Mouse (Mus musculus) adrenal gland, postnatal 36 days (tissue): Measurements from ENCODE around the gene Lrrc3c. TPM values are rescaled to one million over a fixed set of nuclear protein-coding genes. Genes with fewer than 3 reads are reported as not detected.

Source experiments
- DNase-seq, 2 experiments: peaks; one replicate each; pipeline ENCODE4 v3.0.0; 2021; ENCODE audit warnings: mixed read lengths in 1 of 2
- long read RNA-seq, 2 experiments: library from polyadenylated mRNA; stranded (forward); transcript quantifications; one replicate each; pipeline ENCODE4 v2.0.0; 2021; ENCODE audit warnings: borderline sequencing depth in 2 of 2
- total RNA-seq, 2 experiments: library from RNA; stranded (reverse); gene quantifications; 2 replicates each; pipeline ENCODE4 v1.2.3; 2021

Gene Lrrc3c
- not detected for total RNA-seq
- long read RNA-seq, experiment 1, result 0 reads
- long read RNA-seq, experiment 2, result 0 reads

- no peak for DNase-seq
Measured at GRCm38 (mm10) chr11:98597991-98598390, at the start of gene Lrrc3c. TSS of gene Lrrc3c (plus strand) at chr11:98598291.

- no peak for DNase-seq
Measured at GRCm38 (mm10) chr11:98549363-98549762, 48.7 kb upstream of the Lrrc3c start.

DNA sequence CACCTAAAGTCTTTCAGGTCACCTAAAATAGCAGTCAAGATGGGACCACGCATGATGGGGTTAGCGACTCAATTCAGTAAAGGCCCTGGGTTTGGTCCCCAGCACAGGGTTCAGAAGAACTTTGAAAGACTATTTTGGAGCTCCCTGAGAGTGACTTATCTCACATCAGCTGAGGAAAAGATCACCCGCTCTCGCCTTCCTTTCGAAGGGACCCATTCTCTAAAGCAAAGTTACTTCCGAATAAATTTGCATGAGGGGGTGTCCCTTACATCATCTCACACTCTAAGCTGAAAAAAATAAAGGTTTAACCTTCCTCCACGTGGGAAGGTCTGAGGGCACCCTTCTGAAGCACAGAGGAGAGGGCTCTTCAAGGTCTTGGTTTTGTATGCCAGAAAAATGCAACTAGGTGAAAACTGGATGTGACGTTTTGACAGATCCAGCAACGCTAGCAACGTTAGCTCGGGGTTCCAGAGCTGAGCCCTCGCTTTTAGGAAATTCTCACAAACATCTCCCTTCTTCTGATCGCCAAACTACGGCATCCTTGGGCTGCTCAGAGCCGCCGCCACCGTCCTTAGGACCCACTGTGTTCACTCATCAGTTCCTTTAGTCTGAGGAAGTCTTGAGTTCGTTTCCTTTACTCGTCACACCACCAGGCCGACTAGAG lies 47.6 kb upstream of the Lrrc3c start:
- no peak for DNase-seq

DNA sequence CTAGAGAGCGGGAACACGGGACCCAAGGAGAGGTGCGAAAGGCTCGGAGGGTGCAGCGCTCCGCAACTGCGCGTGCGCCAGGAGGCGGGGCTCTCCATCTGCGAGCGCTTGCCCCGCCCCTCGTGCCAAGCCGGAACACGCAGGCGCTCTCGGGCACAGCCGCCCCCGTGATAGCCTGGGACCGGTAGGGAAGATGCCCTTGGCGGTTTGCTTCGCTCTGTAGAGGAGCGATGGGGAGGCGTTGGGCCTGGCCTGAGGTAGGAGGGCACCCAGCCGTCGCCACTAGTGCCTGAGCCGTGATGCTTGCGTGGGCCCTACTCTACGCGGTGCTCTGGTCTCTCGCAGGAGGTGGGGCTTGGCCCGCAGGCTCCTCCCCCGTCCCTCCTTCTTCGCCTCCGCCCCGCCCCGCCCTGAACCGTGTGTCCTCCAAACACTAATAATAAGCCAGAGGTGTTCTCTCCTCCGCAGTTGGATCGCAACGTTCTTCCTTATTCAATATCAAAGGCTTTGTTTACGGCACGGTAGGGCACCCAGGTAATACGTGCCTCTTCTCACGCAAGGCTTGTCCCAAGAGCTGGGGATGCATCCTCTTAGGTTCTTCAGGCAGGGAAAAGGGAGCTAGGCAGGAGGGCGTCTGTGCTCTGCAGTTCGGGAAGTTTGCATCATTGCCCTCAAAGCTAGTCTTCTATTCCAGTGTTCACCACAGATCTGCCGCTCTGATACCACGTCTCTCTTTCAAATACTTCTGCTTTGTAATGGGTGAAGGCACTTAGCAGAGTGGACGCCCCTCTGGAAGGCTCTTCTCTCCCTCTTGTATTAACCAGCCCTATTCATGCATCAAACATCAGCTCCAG lies 46.9 kb upstream of the Lrrc3c start, which contains the start of gene Zpbp2:
TSS of gene Zpbp2 (plus strand) at position 123 of the 854 bp plus-strand sequence.
- peak; percentile 93 to 96 for DNase-seq

DNA sequence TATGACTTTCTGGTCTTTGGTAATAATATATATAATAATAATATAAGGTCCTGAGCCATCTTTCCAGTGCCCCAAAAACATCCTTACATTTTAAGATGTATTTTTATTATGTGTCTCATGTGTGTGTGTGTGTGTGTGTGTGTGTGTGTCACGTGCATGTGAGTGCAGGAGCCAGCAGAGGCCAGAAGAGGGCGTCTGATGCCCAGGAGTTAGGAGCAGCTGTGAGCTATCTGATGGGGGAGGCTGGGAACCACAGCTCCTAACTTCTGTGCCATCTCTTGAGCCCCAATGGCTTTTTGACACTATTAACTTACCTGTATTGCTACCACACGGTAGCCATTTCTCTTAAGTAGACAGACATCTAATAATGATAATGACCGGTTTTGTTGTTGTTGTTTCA lies 44.1 kb upstream of the Lrrc3c start:
- DNase-seq, result no peak

DNA sequence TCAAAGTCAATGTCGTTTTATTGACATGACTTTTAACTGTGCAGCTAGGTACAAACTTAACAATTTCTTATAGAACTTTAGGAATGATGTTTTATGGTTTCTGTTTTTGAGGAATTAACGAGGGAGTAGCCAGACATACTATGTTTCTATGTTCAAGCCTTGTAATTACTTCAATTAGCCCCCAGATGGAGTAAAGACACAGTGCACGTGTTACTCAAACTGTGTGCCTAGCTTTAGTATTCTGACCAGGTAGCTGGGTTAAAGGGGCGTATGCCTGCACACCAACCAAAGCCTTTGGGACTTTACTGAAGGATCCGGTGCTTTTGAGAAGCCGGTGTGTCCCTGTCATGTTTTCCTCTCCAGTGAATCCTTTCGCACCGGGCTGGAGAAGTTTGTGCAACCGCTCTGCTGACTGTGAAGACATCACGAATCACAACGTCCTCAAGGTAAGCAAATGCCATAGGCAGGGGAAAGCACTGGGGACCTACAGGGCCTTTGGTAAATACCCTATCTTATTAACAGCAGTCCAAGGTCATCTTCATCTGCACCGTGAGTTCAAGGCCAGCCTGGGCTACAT lies 42.9 kb upstream of the Lrrc3c start:
- no peak for DNase-seq

DNA sequence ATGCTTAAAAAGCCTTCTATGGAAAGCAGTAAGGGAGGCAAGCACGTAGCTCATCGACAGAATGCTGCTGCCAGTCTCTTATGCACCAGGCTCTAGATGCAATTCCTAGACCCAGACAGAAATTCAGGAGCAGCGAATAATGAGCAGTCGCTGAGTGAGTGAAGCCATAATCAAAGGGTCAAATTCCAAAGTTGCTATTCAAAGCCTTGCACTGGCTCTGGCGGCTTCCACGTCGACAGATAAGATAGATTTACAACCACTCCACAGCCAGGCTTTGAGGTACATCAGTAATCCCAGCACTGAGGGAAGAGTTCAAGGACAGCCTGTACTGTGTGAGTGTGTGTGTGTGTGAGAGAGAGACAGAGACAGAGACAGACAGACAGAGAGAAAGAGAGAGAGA lies 37.1 kb upstream of the Lrrc3c start:
- peak; percentile 44 to 59 for DNase-seq

- DNase-seq, result no peak
Measured at GRCm38 (mm10) chr11:98563025-98563424, 35.1 kb upstream of the Lrrc3c start.

- DNase-seq, result no peak
Measured at GRCm38 (mm10) chr11:98563921-98564414, 34.1 kb upstream of the Lrrc3c start.

GRCm38 (mm10) chr11:98568326-98568725 lies 29.8 kb upstream of the Lrrc3c start:
- DNase-seq, result no peak

DNA sequence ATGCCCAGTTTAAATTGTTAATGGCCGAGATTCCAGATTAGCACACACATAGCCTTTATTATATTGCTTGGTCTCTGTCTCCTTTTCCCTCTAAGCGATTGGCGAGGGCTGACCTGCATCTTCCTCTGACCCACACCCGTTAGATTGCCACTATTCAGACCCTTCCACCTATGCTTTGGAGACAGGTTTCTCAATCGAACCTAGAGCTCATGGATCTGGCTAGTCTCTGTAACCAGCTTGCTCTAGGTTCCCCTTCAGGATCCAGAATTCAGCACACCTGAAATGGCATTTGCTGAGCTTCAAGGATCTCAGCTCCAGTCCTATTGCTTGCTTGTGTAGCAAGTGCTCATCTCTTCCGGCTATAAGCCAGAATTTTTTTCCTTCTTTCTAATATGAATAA lies 28.6 kb upstream of the Lrrc3c start:
- no peak for DNase-seq

- peak in 1 of 2 experiments; percentile 69 for DNase-seq
Measured at GRCm38 (mm10) chr11:98577776-98578175, 20.3 kb upstream of the Lrrc3c start.

DNA sequence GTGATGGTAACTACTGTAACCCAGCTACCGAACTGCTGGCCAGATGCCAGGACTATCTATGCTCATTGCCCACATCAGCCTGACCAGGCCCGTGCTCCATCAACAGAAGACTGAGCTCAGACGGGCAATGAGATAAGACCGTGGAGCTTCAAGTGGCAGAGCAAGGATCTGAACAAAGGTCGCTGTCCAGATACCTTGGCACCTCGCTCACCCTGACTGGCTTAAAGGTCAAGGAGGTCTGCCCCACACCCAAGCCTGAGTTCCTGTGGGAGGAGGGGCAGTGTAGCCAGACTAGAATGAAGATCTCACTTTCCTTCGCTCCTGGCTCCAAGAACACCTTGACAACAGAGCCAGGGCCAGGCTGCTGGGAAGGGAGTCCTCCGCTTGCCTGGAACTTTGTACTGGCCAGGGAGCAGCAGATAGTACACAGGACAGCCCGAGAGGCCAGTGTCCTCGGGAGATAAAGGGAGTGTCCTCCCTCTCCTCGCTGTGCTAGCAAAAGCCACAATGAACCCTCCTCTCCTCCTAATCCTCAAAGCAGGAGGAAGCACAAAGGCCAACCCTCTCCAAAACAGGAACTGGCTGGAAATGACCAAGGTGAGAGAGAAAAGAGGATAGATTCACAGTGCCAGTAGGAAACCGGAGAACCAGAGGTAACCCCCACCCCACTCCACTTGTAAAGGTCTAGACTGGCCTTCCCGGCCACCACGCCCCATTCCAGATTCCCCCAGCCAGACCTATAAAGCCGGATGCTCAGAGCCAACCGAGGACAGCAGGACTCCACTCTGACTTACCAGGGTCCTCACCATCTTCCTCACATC lies 17.6 kb upstream of the Lrrc3c start:
- DNase-seq, result peak; percentile 60 to 67

DNA sequence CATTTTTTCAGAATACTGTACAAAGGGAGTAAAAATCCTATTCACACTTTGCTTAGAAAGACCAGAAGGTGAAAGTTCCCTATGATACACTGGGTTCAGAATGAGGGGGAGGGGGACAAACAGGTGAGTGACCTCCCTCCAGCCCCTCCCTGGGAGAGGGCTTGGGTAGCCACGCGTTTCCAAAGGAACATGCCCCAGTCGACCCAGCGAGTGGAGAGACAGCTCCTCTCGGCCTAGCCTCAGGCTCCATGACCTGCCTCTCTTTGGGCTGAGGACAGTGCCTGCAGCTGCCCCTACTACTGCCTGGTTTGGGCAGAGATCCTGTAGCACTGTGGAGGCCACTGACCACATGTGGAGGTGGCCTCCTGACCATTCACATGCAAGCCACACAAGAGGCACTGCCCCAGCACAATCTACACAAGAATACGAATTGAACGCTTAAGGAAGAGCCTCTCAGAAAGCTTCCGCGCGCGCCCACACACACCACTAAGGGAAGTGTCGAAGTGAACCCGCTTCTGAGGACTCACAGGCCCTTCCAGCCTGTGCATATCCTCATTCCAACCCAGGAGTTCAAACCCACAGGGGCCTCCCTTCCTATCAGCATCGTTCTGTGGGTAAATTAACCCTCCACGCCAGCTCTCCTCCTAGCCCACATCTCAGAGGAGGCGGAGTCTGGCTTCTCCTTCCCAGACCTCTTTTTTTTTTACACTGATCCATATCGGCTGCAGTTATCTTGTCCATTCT lies 16.6 kb upstream of the Lrrc3c start:
- no peak for DNase-seq

GRCm38 (mm10) chr11:98582030-98582388 lies 16.1 kb upstream of the Lrrc3c start:
- DNase-seq, result no peak

DNA sequence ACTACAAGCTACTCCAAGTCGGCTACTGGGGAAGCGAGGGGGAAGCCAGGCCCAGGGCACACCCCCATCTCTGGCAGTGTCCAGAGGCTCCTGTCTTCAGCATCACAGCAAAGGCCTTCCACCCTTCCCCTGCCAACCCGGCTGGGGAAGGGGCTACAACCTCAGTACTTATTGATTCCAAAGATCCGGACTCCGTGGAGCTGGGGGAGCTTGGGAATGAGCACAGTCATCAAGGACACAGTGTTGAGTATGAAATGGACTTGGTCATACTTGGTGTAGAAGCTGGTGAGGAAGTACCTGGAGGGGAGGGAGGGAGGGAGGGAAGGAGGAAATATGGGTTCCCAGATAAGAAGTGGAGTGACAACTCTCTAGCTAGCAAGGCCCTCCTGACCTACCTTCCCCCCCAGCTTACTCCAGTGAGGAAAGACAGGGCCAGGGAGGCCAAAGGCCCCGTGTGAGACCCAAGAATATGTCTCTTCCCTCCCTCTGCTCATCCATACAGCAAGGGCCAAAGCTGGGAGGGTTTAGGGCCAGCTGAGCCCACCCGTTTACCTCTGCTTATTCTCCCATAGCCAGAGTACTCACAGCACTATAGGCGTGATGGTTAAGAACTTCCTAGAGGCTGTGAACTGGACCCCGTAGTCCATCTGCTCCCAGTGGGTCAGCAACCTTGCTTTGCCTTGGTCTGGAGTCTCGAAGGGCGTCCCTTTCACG lies 15.4 kb upstream of the Lrrc3c start:
- DNase-seq, result no peak

GRCm38 (mm10) chr11:98583265-98583552 lies 14.9 kb upstream of the Lrrc3c start:
- DNase-seq, result no peak

- DNase-seq, result no peak
Measured at GRCm38 (mm10) chr11:98583571-98583970, 14.5 kb upstream of the Lrrc3c start.

DNA sequence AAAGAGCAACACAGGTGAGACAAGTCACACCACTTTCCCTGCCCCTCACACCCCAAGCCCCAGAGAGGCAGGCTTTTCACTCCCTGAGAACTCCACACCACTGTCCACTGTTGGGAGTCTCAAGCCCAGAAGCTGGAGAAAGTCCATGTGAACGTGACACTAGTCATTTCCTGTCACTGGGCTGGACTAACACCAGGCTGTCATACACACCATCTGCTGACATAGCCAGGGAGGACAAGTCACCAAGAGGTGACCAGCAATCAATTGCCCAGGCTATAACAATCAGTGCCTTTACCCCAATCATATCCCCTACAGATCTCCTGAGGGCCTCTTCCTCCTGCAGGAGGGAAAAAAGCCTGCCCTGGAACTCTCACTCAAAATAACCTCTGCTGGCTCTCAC lies 13.9 kb upstream of the Lrrc3c start:
- no peak for DNase-seq

DNA sequence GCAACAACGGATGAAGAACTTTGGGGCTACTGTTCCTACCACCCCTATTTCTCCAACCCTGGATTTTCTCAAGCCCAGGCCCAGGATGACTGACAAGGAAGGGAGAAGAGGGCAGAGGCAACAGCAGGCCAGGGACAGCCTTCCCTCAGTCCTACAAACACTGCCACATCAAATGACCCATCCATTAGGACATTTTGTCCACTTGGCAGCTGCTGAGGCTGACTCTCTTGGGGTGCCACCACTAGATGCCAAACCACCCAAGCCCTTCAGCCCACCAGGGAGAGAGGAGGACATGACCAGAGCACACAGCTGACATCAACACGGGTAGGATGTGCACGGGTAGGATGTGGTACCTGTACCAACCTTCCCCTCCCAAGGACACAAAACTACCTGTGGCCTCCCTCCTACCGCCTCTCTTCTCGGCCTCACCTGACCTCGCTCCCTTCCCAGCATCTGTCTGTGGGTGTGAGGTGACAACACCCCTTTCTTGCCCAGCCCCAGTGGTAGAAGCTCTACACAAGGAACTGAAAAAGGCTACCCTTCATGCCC lies 13.4 kb upstream of the Lrrc3c start:
- no peak for DNase-seq
